Mouse (Mus musculus): ENCODE results near the gene Lmntd1. TPM values are rescaled to one million over a fixed set of nuclear protein-coding genes. Genes with fewer than 3 reads are reported as not detected.
"Not testable (repeated sequence)": the region's sequence is repeated elsewhere in the genome, so short reads cannot be mapped to it uniquely, and the experiment has no call there.

The Lmntd1 gene
- polyA plus RNA-seq, 1 experiment, result not detected

DNA sequence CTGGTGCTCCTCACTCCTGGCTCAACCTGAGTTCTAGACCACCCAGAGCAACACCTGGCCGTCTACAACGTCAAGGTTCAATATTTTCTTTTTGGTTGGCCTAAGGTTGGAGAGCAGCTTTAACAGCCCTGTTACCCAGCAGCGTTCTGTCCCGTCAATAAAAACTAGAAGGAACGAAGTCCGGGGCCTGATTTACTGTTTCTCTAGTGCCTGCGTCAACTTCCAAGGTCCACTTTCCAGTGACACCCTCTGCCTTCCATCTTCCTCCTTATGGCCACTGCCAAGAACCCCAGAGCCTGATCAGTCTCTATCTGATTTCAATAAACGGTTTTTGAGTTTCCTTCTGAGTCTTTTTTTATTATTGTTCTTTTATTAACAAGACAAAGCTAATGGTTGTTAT lies 267.8 kb downstream of the Lmntd1 start:
- Histone ChIP-seq H3K27ac (ENCODE audit: insufficient read depth, low read depth, low read length) (no peak overlapping the region), H3K4me1 (ENCODE audit: control insufficient read depth, insufficient read depth, low read length) (peaks cover 5% of the 10 kb centered on the region), H3K4me3 (ENCODE audit: insufficient read depth, low read depth, low read length) (no peak overlapping the region)
- TF ChIP-seq POLR2A (IDR thresholded peaks at IDR 0.05; ENCODE audit: insufficient read depth, low read depth, low read length), result no peak
- TF ChIP-seq CTCF (IDR thresholded peaks at IDR 0.05; ENCODE audit: insufficient read depth, low read depth, low read length), result no peak
- 93% methylated on average over 8 of the region's 8 CpGs for WGBS

DNA sequence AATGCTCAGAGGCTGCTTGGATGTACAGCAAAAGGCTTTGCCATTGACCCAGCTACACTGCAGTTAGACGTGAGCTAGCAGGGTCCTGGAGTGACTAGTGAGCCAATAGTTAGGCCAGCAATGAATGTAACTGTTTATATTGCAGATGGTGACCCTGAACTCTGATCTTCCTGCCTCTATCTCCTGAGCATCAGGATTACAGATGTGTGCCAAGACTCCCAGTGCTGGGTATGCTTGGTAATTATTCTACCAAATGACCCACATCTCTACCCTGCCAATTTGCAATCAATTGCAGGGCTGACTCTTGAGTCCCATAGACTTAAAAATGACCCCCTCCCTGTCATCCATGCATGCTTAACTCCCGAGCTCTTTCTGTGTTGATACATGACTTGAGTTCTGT lies 269.4 kb downstream of the Lmntd1 start:
- Histone ChIP-seq H3K27ac (ENCODE audit: insufficient read depth, low read depth, low read length) (no peak overlapping the region), H3K4me1 (ENCODE audit: control insufficient read depth, insufficient read depth, low read length) (no peaks in the 10 kb centered on the region; the same call in 1 of the 2 replicates), H3K4me3 (ENCODE audit: insufficient read depth, low read depth, low read length) (no peak overlapping the region)
- no peak for TF ChIP-seq POLR2A (IDR thresholded peaks at IDR 0.05; ENCODE audit: insufficient read depth, low read depth, low read length)
- TF ChIP-seq CTCF (IDR thresholded peaks at IDR 0.05; ENCODE audit: insufficient read depth, low read depth, low read length), result no peak
- WGBS, result 86% methylated on average over 2 of the region's 2 CpGs

DNA sequence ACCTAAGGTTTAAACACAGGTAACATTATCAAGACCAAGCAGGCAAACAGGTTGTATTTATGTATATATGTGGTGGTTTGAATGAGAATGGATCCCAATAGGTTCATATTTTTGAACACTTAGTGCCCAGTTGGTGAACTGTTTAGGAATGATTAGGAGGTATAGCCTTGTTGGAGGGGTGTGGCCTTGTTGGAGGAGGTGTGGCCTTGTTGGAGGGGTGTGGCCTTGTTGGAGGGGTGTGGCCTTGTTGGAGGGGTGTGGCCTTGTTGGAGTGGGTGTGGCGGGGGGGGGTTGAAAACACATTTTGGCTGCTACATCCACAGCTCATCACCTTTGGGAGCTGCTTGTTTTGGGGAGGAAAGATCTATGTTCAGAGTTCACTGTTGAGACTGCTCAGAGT lies 270.7 kb downstream of the Lmntd1 start:
- Histone ChIP-seq H3K4me1 (ENCODE audit: control insufficient read depth, insufficient read depth, low read length) (no peaks in the 10 kb centered on the region; the same call in 1 of the 2 replicates), H3K4me3 (ENCODE audit: insufficient read depth, low read depth, low read length) (no peak overlapping the region), H3K27ac (ENCODE audit: insufficient read depth, low read depth, low read length) (no peak overlapping the region)
- 71% methylated on average over 1 of the region's 1 CpGs for WGBS
- TF ChIP-seq POLR2A (IDR thresholded peaks at IDR 0.05; ENCODE audit: insufficient read depth, low read depth, low read length), result no peak
- no peak for TF ChIP-seq CTCF (IDR thresholded peaks at IDR 0.05; ENCODE audit: insufficient read depth, low read depth, low read length)

DNA sequence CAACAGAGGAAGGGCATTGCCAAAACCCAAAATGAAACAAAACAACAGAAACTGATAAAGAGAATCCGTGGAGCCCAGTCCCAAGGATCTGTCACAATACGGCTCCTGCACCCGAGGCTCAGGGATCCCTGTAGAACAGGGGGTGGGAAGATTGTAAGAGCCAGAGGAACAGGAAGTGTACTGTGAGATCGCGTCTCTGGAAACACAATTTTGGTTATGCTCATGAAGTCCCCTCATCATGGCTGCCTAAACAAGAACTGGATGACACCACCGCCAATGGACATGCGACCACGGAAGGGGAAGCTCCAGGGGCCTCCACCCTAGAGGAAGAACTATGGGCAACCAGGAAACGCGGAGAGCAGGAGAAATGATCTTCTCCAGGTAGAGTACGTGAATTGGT lies 271.3 kb downstream of the Lmntd1 start:
- WGBS, result 86% methylated on average over 11 of the region's 11 CpGs
- TF ChIP-seq CTCF (IDR thresholded peaks at IDR 0.05; ENCODE audit: insufficient read depth, low read depth, low read length) (no peak), POLR2A (IDR thresholded peaks at IDR 0.05; ENCODE audit: insufficient read depth, low read depth, low read length) (no peak)
- Histone ChIP-seq H3K4me1 (ENCODE audit: control insufficient read depth, insufficient read depth, low read length) (no peaks in the 10 kb centered on the region; the same call in 1 of the 2 replicates), H3K27ac (ENCODE audit: insufficient read depth, low read depth, low read length) (no peak overlapping the region), H3K4me3 (ENCODE audit: insufficient read depth, low read depth, low read length) (no peak overlapping the region)

DNA sequence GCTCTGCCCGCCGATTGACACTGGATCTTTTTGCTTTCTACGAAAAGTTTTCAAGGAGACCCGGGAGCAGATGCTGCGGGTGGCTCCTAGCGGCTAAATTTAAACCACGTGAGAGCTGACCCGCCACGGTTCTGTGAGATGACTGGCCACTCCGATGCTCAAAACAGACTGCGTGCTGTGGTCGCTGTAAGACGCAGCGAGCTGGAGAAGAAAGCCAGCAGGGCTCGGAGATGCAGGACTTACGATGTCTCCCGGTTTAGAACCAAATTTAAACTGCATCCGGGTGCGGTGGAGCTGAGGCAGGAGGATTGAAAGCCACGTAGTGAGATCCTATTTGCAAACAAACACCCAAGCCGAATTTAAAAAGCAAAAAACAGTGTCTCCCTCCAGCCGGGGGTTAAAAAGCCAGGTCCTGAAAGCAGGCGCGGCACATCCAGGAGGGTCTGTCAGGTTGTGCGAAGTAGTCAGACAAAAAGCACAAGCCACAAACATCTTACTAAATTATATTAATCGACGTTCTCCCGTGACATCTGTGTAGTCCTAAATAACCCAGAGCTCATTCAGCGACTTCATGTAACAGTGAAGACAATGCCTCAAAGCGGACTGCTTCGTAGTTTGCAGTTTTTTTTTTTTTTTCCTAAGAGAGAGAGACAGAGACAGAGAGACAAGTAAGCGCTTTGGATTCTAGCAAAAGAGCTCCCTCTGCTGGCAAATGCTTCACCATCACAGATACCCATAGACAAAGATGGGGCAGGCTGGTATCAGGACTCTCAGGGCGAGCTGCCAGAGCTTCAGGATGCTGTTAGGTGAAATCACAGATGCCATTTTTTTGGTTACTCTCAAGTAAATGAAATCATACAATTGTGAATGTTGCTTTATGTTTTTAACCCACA lies 272.6 kb downstream of the Lmntd1 start:
- TF ChIP-seq CTCF (IDR thresholded peaks at IDR 0.05; ENCODE audit: insufficient read depth, low read depth, low read length) (no peak), POLR2A (IDR thresholded peaks at IDR 0.05; ENCODE audit: insufficient read depth, low read depth, low read length) (no peak)
- WGBS, result under 1% methylated on average over 33 of the region's 33 CpGs
- H3K4me1 ChIP-seq (ENCODE audit: control insufficient read depth, insufficient read depth, low read length), result no peaks in the 10 kb centered on the region; the same call in 1 of the 2 replicates
- peak overlapping the region; percentile 8 for H3K27ac ChIP-seq (ENCODE audit: insufficient read depth, low read depth, low read length)
- H3K4me3 ChIP-seq (ENCODE audit: insufficient read depth, low read depth, low read length), result peak overlapping the region; percentile 51

DNA sequence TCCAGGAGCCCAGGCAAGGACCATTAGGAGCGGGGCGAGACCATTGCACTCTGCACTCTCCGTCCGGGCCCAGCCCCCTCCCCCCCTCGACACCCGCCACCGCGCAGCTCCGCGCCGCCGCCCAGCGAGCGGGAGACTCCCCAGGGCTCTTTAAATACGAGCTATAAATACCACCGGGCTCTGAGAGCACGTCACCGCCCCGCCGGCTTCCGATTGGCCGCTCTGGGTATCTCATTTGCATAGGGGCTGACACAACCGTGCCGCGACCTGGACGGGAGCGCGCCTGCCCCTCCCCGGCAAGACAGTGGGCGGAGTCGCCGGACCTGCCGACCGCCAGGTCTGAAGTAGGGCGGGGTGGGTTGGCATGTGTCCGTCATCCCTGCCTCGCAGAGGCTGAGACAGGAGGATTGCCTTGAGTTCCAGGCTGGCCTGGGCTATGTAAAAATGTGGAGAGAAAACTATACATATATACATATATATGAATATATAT lies 273.4 kb downstream of the Lmntd1 start:
- under 1% methylated on average over 37 of the region's 37 CpGs for WGBS

DNA sequence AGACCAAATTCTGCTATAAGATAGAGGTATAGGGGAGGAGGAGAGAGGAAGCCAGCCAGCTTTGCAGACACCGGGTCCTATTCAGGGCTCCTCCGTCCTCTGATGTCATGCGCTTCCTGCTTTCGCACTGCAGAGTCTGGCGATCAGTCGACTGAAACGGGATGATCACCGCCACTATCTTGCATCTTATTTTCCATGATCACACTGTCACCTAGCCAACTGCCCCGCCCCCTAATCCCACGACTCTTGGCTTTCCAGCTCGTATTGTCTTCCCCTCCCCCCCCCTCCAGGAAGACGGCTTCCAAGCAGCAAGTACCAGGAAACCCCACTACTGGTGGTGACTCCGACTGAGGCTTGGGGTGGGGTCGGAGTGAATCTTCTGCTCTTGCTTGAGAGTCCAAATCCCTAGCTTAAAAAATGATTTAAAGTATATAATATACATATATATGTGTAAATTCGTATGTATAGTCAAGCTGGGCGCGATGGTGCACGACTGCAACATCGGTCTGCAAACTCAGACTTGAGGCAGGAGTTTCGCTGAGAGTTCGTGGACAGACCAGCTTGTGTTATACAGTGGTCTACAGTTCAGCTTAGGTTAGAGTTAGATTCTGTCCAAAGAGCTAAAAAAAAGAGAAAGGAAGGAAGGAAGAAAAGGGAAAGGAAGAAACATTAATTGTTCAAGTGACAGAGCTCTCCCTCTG lies 274.0 kb downstream of the Lmntd1 start:
- Histone ChIP-seq H3K27ac (ENCODE audit: insufficient read depth, low read depth, low read length) (peak overlapping the region; percentile 87), H3K4me1 (ENCODE audit: control insufficient read depth, insufficient read depth, low read length) (no peaks in the 10 kb centered on the region; the same call in 1 of the 2 replicates), H3K4me3 (ENCODE audit: insufficient read depth, low read depth, low read length) (peak overlapping the region; percentile 69)
- under 1% methylated on average over 21 of the region's 21 CpGs for WGBS
- TF ChIP-seq CTCF (IDR thresholded peaks at IDR 0.05; ENCODE audit: insufficient read depth, low read depth, low read length) (no peak), POLR2A (IDR thresholded peaks at IDR 0.05; ENCODE audit: insufficient read depth, low read depth, low read length) (no peak)

More for the DNA sequence above, 273.4 kb downstream of the Lmntd1 start:
- peak; percentile 83 for TF ChIP-seq POLR2A (IDR thresholded peaks at IDR 0.05; ENCODE audit: insufficient read depth, low read depth, low read length)
- no peak; the same call in 1 of the 2 replicates for TF ChIP-seq CTCF (IDR thresholded peaks at IDR 0.05; ENCODE audit: insufficient read depth, low read depth, low read length)
- H3K4me3 ChIP-seq (ENCODE audit: insufficient read depth, low read depth, low read length), result peak overlapping the region; percentile 69
- H3K4me1 ChIP-seq (ENCODE audit: control insufficient read depth, insufficient read depth, low read length), result no peaks in the 10 kb centered on the region; the same call in 1 of the 2 replicates
- peak overlapping the region; percentile 87 for H3K27ac ChIP-seq (ENCODE audit: insufficient read depth, low read depth, low read length)

DNA sequence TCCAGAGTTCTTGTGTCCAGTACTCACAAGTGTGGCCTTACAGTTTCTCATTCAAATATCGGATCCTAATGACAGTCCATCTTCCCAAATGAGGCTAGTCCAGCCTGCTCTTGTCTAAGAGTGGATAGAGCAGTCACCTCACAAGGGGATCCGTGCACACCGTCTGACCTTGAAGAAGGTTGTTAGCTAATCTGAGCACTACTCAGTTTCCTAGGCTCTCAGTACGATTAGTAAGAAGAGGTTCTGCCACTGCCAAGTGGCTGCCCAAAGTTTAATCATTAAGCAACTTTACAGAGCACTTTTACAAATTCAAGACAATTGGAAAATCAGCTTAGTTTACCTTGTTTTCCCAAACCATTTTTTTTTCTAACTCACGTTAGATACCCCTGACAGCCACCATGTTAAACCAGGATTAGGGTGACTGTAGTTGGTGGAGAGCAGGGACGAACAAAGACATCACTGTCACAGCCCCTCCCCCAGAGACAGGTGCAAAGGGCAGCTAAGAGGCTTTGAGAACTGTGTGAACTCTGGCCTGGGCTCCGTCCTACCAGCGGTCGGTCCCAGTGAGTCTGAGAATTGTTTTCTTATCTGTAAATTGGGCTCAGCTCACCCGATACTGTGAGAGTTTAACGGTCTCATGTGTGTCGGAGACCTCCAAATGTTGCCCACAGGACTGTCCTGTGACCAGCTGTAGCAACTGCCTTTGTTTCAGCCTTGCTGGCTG lies 275.4 kb downstream of the Lmntd1 start:
- no peak overlapping the region for H3K27ac ChIP-seq (ENCODE audit: insufficient read depth, low read depth, low read length)
- TF ChIP-seq CTCF (IDR thresholded peaks at IDR 0.05; ENCODE audit: insufficient read depth, low read depth, low read length) (no peak), POLR2A (IDR thresholded peaks at IDR 0.05; ENCODE audit: insufficient read depth, low read depth, low read length) (no peak)
- H3K4me1 ChIP-seq (ENCODE audit: control insufficient read depth, insufficient read depth, low read length), result no peaks in the 10 kb centered on the region; the same call in 1 of the 2 replicates
- no peak overlapping the region for H3K4me3 ChIP-seq (ENCODE audit: insufficient read depth, low read depth, low read length)
- 76% methylated on average over 12 of the region's 12 CpGs for WGBS

DNA sequence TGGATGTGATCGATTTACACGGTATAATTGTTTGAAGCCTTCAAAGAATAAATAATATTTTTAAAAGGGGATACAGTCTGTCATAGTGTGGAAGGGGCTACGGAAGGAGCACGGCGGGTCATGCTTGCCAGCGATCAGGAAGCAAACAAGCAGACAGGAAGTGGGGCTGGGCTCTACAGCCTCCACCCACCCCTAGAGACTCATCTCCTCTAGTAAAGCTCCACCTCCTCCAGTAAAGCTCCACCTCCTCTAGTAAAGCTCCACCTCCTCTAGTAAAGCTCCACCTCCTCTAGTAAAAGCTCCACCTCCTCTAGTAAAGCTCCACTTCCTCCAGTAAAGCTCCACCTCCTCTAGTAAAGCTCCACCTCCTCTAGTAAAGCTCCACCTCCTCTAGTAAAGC lies 276.6 kb downstream of the Lmntd1 start:
- not testable (repeated sequence) for H3K4me3 ChIP-seq (ENCODE audit: insufficient read depth, low read depth, low read length); H3K4me1 ChIP-seq (ENCODE audit: control insufficient read depth, insufficient read depth, low read length); H3K27ac ChIP-seq (ENCODE audit: insufficient read depth, low read depth, low read length)
- WGBS, result 88% methylated on average over 6 of the region's 6 CpGs

Data from olfactory bulb, adult 2 months (tissue).